Mouse (Mus musculus) lung, adult 2 months (tissue): ENCODE data around the gene Rplp0. TPM values are rescaled to one million over a fixed set of nuclear protein-coding genes. Genes with fewer than 3 reads are reported as not detected.

Experiments
- DNase-seq: peaks from one replicate; pipeline ENCODE4 v3.0.0; 2022
- H3K4me1 ChIP-seq: fragments of 200-500 bp; 2 replicates; pipeline ENCODE4 v1.6.1; 2011; ENCODE audit warnings: low read length; ENCODE audit not compliant: control insufficient read depth, insufficient read depth
- H3K4me3 ChIP-seq: fragments of 200-500 bp; replicated peaks from 2 replicates; pipeline ENCODE3; 2011; ENCODE audit warnings: low read depth, mild to moderate bottlenecking, control low read depth, low read length; ENCODE audit errors: extremely low read depth
- CTCF ChIP-seq: fragments of 200-500 bp; IDR thresholded peaks from 2 replicates; pipeline ENCODE4 v1.5.1; 2011; ENCODE audit warnings: mild to moderate bottlenecking, low read length, control low read depth; ENCODE audit not compliant: insufficient read depth
- POLR2A ChIP-seq: fragments of 200-500 bp; IDR thresholded peaks from 2 replicates; pipeline ENCODE4 v1.6.1; 2011; ENCODE audit warnings: low read depth, mild to moderate bottlenecking, control low read depth, low read length, borderline replicate concordance; ENCODE audit errors: extremely low read depth
- WGBS: fragments of 180-500 bp; shearing (Covaris S2); methylation state at CpG from one replicate; pipeline ENCODE4 v1.1.7; 2018; 5-methylcytosine and 5-hydroxymethylcytosine counted together
- polyA plus RNA-seq: library from polyadenylated mRNA; depleted of rRNA; stranded (reverse); fragments of >200 nt; gene quantifications from 2 replicates; pipeline ENCODE4 v1.2.3, GENCODE M21; 2012; rRNA removed

Gene Rplp0
- polyA plus RNA-seq, 1 experiment: 1,185 TPM

DNA sequence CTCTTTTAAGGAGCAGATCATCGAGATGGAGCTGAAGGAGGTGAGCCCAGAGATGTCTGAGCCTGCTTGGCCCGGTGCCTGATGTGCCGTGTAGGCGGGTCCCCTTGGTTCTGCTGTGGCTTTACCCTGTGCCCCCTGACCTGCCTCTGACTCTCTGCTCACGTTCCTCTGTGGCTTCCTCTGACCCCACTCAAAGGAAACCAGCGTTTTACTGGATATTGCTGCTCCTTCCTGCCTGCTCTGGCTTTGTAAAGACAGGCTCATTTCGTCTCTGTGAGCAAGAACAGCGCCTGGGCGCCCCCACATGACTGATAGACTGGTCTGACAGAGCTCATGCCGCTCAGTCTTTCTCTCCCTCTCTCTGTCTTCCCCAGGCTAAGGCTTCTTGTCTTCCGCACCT, 31.8 kb downstream of the Rplp0 start:
- no peak for TF ChIP-seq CTCF
- TF ChIP-seq POLR2A: no peak
- WGBS: 55% methylated on average over 11 of the region's 11 CpGs
- Histone ChIP-seq H3K4me1 (no peaks in the 10 kb centered on the region), H3K4me3 (no peak overlapping the region)
- no peak for DNase-seq

DNA sequence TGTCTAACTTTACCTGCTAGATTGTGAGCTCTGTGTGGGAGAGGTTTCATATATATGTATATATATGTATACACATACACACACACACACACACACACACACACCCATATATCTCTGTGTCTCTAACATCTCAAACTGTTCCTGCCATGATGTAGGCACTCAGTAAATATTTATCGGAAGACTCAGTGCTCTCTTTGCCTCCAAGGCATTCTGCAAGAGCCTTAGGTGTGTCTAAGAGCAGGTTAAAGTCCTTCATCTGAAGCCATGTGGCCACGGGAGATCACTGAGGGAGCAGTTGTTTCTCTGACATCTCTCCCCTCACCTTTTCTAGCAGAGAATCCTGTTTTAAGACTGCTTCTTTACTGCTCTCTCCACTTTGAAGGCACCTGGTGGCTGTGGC, 32.2 kb downstream of the Rplp0 start:
- H3K4me3 ChIP-seq: no peak overlapping the region
- TF ChIP-seq POLR2A: no peak
- TF ChIP-seq CTCF: no peak
- WGBS: 83% methylated on average over 2 of the region's 2 CpGs
- no peaks in the 10 kb centered on the region for H3K4me1 ChIP-seq
- DNase-seq: no peak

DNA sequence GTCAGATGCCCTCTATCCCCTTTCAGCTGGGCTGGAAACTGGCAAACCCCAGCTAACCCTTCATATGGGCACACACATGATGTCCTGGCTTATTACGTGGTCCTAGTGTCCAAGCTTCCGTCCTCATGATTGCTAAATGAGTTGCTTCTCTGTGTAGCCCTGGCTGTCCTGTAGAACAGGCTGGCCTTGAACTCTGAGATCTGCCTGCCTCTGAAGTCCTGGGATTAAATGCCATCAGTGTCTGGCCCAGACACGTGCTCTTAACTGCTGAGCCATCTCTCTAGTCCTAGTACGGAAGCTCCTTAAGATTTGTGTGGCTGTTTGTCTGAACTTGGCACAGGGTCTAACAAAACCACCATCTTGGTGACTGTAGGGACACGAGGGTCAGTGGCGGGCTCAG, 44.3 kb downstream of the Rplp0 start:
- TF ChIP-seq CTCF: no peak
- no peak for TF ChIP-seq POLR2A
- no peak overlapping the region for H3K4me3 ChIP-seq
- 92% methylated on average over 6 of the region's 6 CpGs for WGBS
- DNase-seq: no peak
- H3K4me1 ChIP-seq: no peaks in the 10 kb centered on the region

DNA sequence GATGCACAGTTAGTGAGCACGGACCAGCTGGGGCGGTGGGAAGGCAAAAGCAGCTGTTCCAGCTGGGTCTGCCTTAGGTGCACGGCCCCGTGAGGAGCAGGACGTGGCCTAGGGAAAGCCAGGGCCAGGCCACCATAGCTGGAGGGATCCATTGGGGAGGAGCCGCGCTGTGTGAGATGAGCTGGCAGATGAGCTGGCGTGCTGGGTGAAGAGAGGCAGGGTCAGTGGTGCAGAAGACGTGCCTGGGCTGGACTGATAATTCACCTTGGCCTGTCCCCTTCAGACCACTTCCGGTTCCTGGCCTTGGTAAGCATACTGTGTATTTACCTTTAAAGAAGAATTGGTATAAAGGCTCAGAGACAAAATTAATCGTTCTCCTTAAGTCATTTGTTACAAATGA, 52.3 kb downstream of the Rplp0 start:
- no peak for DNase-seq
- TF ChIP-seq POLR2A (no peak), CTCF (no peak)
- 88% methylated on average over 11 of the region's 11 CpGs for WGBS
- no peaks in the 10 kb centered on the region for H3K4me1 ChIP-seq
- H3K4me3 ChIP-seq: no peak overlapping the region

Other genes starting within 250 kb of the Rplp0 start
- 46.0 and 49.0 TPM in 2 replicates for gene Srsf9, start 232.3 kb upstream of the Rplp0 start, polyA plus RNA-seq
- gene Gatc, start 218.3 kb upstream of the Rplp0 start, polyA plus RNA-seq: 11.3 and 12.0 TPM in 2 replicates
- 9.2 and 10.8 TPM in 2 replicates for gene Triap1, start 218.2 kb upstream of the Rplp0 start, polyA plus RNA-seq
- gene Cox6a1, start 210.5 kb upstream of the Rplp0 start, polyA plus RNA-seq: 2,050 and 2,118 TPM in 2 replicates
- gene Msi1, start 129.9 kb upstream of the Rplp0 start, polyA plus RNA-seq: 0.91 and 1.9 TPM in 2 replicates
- 38.0 and 46.8 TPM in 2 replicates for gene Pla2g1b, start 93.2 kb upstream of the Rplp0 start, polyA plus RNA-seq
- gene Sirt4, start 74.7 kb upstream of the Rplp0 start, polyA plus RNA-seq: 36.5 and 38.3 TPM in 2 replicates
- 214 and 226 TPM in 2 replicates for gene Pxn, start 52.8 kb upstream of the Rplp0 start, polyA plus RNA-seq
- 36.8 and 52.8 TPM in 2 replicates for gene Gcn1l1, start 5.8 kb downstream of the Rplp0 start, polyA plus RNA-seq
- gene Rab35, start 72.4 kb downstream of the Rplp0 start, polyA plus RNA-seq: 62.3 and 70.3 TPM in 2 replicates
- 25.9 and 26.2 TPM in 2 replicates for gene Bicdl1, start 172.2 kb downstream of the Rplp0 start, polyA plus RNA-seq